Mouse (Mus musculus) cerebellum, adult 2 months (tissue): ENCODE measurements around the gene Gabra2. TPM values are rescaled to one million over a fixed set of nuclear protein-coding genes. Genes with fewer than 3 reads are reported as not detected.

Experiments used
- DNase-seq, 2 experiments: peaks; one replicate each; pipeline ENCODE4 v3.0.0; 2021
- H3K27ac ChIP-seq: fragments of 200-500 bp; 2 replicates; pipeline ENCODE4 v1.5.1; 2012; ENCODE audit warnings: low read length, control low read depth, inconsistent platforms; ENCODE audit not compliant: insufficient read depth
- H3K27me3 ChIP-seq: fragments of 200-500 bp; 2 replicates; pipeline ENCODE4 v1.6.1; 2012; ENCODE audit warnings: inconsistent platforms, mild to moderate bottlenecking, low read length, moderate library complexity; ENCODE audit not compliant: control insufficient read depth, insufficient read depth
- H3K4me1 ChIP-seq: fragments of 200-500 bp; 2 replicates; pipeline ENCODE4 v1.6.1; 2011; ENCODE audit warnings: low read length; ENCODE audit not compliant: control insufficient read depth, insufficient read depth
- H3K4me3 ChIP-seq: fragments of 200-500 bp; replicated peaks from 2 replicates; pipeline ENCODE3; 2011; ENCODE audit warnings: mild to moderate bottlenecking, low read depth, low read length, control low read depth; ENCODE audit not compliant: insufficient read depth
- CTCF ChIP-seq: fragments of 200-500 bp; IDR thresholded peaks from 2 replicates; pipeline ENCODE4 v1.5.1; 2011; ENCODE audit warnings: low read depth, mild to moderate bottlenecking, control low read depth, low read length, moderate library complexity, borderline replicate concordance; ENCODE audit not compliant: insufficient read depth
- POLR2A ChIP-seq: fragments of 200-500 bp; IDR thresholded peaks from 2 replicates; pipeline ENCODE4 v1.6.1; 2011; ENCODE audit warnings: low read length, control low read depth, borderline replicate concordance; ENCODE audit not compliant: insufficient read depth
- WGBS: fragments of 180-500 bp; shearing (Covaris S2); methylation state at CpG from one replicate; pipeline ENCODE4 v1.1.7; 2018; 5-methylcytosine and 5-hydroxymethylcytosine counted together
- polyA plus RNA-seq: library from polyadenylated mRNA; depleted of rRNA; stranded (reverse); fragments of >200 nt; gene quantifications from 2 replicates; pipeline ENCODE4 v1.2.3, GENCODE M21; 2012; rRNA removed

The Gabra2 gene
- 20.7 and 24.0 TPM in 2 replicates for polyA plus RNA-seq

- Histone ChIP-seq H3K27me3 (no peaks in the 10 kb centered on the region), H3K27ac (no peak within 1 kb of the TSS), H3K4me1 (no peaks in the 10 kb centered on the region), H3K4me3 (peak within 1 kb of the TSS; percentile 77)
- WGBS = under 1% methylated on average over 51 of the region's 55 CpGs
- TF ChIP-seq CTCF (no peak), POLR2A (no peak)
- peak; percentile 56 to 60 for DNase-seq
Measured at GRCm38 (mm10) chr5:71095725-71096607, at the start of gene Gabra2. Gabra2 (minus strand) TSS chr5:71095849.

GRCm38 (mm10) chr5:71136691-71137090, 41.0 kb upstream of the Gabra2 start:
- H3K27ac ChIP-seq = no peak overlapping the region
- no peak for DNase-seq
- TF ChIP-seq POLR2A (no peak), CTCF (no peak)
- no peak overlapping the region for H3K4me3 ChIP-seq
- no peaks in the 10 kb centered on the region for H3K4me1 ChIP-seq
- no peaks in the 10 kb centered on the region for H3K27me3 ChIP-seq
- 81% methylated on average over 4 of the region's 4 CpGs for WGBS

- Histone ChIP-seq H3K4me3 (no peak overlapping the region), H3K27me3 (no peaks in the 10 kb centered on the region), H3K27ac (no peak overlapping the region), H3K4me1 (no peaks in the 10 kb centered on the region)
- WGBS = 90% methylated on average over 2 of the region's 2 CpGs
- no peak for DNase-seq
- TF ChIP-seq CTCF (no peak), POLR2A (no peak)
Measured at GRCm38 (mm10) chr5:71135840-71136239, 40.2 kb upstream of the Gabra2 start.

- Histone ChIP-seq H3K4me1 (no peaks in the 10 kb centered on the region), H3K27ac (no peak overlapping the region), H3K27me3 (no peaks in the 10 kb centered on the region), H3K4me3 (no peak overlapping the region)
- no peak for TF ChIP-seq CTCF
- TF ChIP-seq POLR2A = no peak
- 65% methylated on average over 3 of the region's 3 CpGs for WGBS
- DNase-seq = no peak
Measured at GRCm38 (mm10) chr5:71127721-71128120, 32.1 kb upstream of the Gabra2 start.

- no peaks in the 10 kb centered on the region for H3K27me3 ChIP-seq
- TF ChIP-seq POLR2A (no peak), CTCF (no peak)
- no peak overlapping the region for H3K4me3 ChIP-seq
- no peak for DNase-seq
- H3K4me1 ChIP-seq = no peaks in the 10 kb centered on the region
- no peak overlapping the region for H3K27ac ChIP-seq
- 43% methylated on average over 1 of the region's 1 CpGs for WGBS
Measured at GRCm38 (mm10) chr5:71115216-71115615, 19.6 kb upstream of the Gabra2 start.

- Histone ChIP-seq H3K4me3 (peak overlapping the region; percentile 77), H3K4me1 (no peaks in the 10 kb centered on the region), H3K27me3 (no peaks in the 10 kb centered on the region), H3K27ac (no peak overlapping the region)
- peak; percentile 44 to 47 for DNase-seq
- under 1% methylated on average over 19 of the region's 19 CpGs for WGBS
- TF ChIP-seq CTCF = no peak
- TF ChIP-seq POLR2A = no peak
Measured at GRCm38 (mm10) chr5:71095180-71095579, 469 bp downstream of the Gabra2 start.

- Histone ChIP-seq H3K4me1 (no peaks in the 10 kb centered on the region), H3K27me3 (no peaks in the 10 kb centered on the region), H3K4me3 (peak overlapping the region; percentile 77), H3K27ac (no peak overlapping the region)
- TF ChIP-seq POLR2A (no peak), CTCF (no peak)
- 6% methylated on average over 10 of the region's 10 CpGs for WGBS
- no peak for DNase-seq
Measured at GRCm38 (mm10) chr5:71094776-71095175, 873 bp downstream of the Gabra2 start.

GRCm38 (mm10) chr5:71093807-71094206, 1.8 kb downstream of the Gabra2 start:
- no peaks in the 10 kb centered on the region for H3K27me3 ChIP-seq
- H3K4me3 ChIP-seq = no peak overlapping the region
- no peak overlapping the region for H3K27ac ChIP-seq
- TF ChIP-seq CTCF = no peak
- TF ChIP-seq POLR2A = no peak
- no peaks in the 10 kb centered on the region for H3K4me1 ChIP-seq
- DNase-seq = no peak
- 87% methylated on average over 2 of the region's 2 CpGs for WGBS
